Mouse (Mus musculus): ENCODE measurements around the gene Casd1. TPM values are rescaled to one million over a fixed set of nuclear protein-coding genes. Genes with fewer than 3 reads are reported as not detected.

The Casd1 gene
- polyA plus RNA-seq (2015; fragmentation: Nextera tagmentation; extraction: Ambion mirVana) = 39.3 and 43.3 TPM in 2 replicates

DNA sequence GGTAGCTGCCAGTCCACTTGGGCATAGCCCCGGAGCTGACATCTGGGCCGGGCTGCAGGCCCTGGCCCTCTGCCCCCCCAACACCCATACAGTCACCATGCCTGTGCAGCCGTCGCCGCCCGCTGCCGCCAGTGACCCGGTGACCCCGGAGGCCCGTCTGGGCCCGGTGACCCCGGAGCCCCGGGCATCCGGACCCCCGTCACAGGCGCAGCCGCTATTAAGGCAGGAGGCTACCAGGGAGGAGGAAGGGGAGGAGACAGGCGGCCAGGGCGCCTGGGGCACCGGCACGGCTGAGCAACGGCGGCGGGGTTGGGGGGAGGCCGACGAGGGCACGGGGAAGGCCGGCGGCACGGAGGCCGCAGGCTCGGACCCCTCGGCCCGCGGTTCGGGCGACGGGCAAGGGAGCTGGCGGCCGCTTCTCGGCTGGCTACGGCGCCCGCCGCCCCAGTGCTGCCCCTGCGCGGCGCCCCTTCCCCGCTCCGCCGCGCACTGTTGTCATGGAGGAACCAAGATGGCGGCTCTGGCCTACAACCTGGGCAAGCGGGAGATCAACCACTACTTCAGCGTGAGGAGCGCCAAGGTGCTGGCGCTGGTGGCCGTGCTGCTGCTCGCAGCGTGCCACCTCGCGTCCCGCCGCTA, at the start of gene Casd1:
Gene Casd1, plus strand, starts transcription at position 182 of the 639 bp plus-strand sequence.
- Histone ChIP-seq H3K36me3 (no peaks in the 10 kb centered on the region), H3K4me2 (peak within 1 kb of the TSS; percentile 92), H3K4me3 (replicated peaks) (peak within 1 kb of the TSS; percentile 73), H3K9me3 (replicated peaks) (no peaks in the 10 kb centered on the region), H3K27ac (replicated peaks) (peak within 1 kb of the TSS; percentile 96), H3K9ac (replicated peaks) (peak within 1 kb of the TSS; percentile 88), H3K4me1 (peaks cover 24% of the 10 kb centered on the region), H3K27me3 (replicated peaks) (no peaks in the 10 kb centered on the region)
- ATAC-seq (ENCODE audit: low FRiP score) = peak; percentile 94
- under 1% methylated on average over 56 of the region's 64 CpGs for WGBS

DNA sequence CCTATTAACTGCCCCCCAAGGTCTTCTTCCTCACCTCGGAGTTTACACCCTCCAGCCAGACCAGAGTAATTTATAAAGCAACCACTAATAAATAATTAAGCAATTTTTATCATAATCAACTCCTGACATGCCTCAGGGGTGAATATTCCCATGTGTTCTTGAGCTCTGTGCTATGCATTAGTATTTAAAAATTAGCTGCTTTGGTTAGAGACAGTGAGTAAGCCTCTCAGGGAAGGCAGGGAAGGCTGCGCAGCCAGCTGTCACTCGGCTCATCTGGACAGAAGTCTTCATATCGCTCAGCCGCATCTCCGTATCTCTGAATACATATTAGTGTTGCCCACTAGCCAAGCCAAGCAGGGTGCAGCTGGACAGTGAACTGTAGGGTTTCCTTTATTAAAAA, 45.3 kb upstream of the Casd1 start:
- no peak for ATAC-seq (ENCODE audit: low FRiP score)
- Histone ChIP-seq H3K9me3 (replicated peaks) (no peaks in the 10 kb centered on the region), H3K27ac (replicated peaks) (no peak overlapping the region), H3K4me2 (no peak overlapping the region), H3K4me3 (replicated peaks) (no peak overlapping the region), H3K9ac (replicated peaks) (no peak overlapping the region), H3K4me1 (peaks cover 7% of the 10 kb centered on the region; the same call in 1 of the 2 replicates), H3K27me3 (replicated peaks) (no peaks in the 10 kb centered on the region), H3K36me3 (no peaks in the 10 kb centered on the region)
- 34% methylated on average over 6 of the region's 6 CpGs for WGBS

DNA sequence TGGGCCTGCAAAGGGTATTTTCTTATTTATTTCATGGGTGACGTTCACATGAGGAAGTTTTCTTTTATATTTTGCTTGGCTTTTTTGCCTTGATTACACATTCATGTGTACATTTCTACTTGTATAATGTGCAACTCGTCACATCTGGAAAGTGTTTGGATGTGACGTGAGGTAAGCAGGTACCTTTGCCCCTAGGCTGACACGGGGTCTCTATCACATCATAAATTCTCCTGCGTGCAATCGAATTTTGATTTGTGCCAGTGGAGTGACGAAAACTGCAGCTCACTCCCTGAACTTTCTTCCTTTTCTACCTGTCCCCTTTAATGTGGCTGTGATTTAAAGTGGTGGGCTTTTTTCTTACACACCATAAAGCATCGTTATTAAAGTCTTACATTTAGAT, 43.6 kb upstream of the Casd1 start:
- no peak overlapping the region for H3K27ac ChIP-seq (replicated peaks)
- no peak overlapping the region for H3K4me3 ChIP-seq (replicated peaks)
- no peak overlapping the region for H3K9ac ChIP-seq (replicated peaks)
- no peaks in the 10 kb centered on the region for H3K27me3 ChIP-seq (replicated peaks)
- no peaks in the 10 kb centered on the region for H3K36me3 ChIP-seq
- 63% methylated on average over 8 of the region's 8 CpGs for WGBS
- no peak for ATAC-seq (ENCODE audit: low FRiP score)
- H3K4me2 ChIP-seq = no peak overlapping the region
- no peaks in the 10 kb centered on the region for H3K9me3 ChIP-seq (replicated peaks)
- peaks cover 4% of the 10 kb centered on the region; the same call in 1 of the 2 replicates for H3K4me1 ChIP-seq

DNA sequence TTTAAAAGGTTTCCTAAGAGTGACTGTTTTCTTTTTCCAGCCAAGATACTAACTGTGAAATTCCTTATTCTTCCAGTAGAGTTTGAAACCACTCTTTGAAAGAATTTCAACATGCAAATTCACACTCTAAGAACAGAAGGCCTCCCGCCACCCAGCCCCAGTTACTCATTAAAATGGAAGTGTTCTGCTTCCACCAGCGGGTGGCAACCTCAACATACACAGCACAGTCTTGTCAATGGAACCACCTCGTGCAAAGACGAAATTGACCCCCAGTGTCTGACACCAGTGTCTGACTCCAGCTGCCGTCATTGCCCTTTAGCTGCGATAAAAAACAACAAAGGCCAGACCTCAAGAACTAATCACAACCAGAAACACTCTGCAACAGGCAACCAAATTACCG, 43.0 kb upstream of the Casd1 start:
- H3K27ac ChIP-seq (replicated peaks) = no peak overlapping the region
- H3K9ac ChIP-seq (replicated peaks) = no peak overlapping the region
- no peak overlapping the region for H3K4me3 ChIP-seq (replicated peaks)
- H3K27me3 ChIP-seq (replicated peaks) = no peaks in the 10 kb centered on the region
- no peaks in the 10 kb centered on the region for H3K9me3 ChIP-seq (replicated peaks)
- peaks cover 4% of the 10 kb centered on the region; the same call in 1 of the 2 replicates for H3K4me1 ChIP-seq
- no peak for ATAC-seq (ENCODE audit: low FRiP score)
- H3K4me2 ChIP-seq = no peak overlapping the region
- 6% methylated on average over 7 of the region's 7 CpGs for WGBS
- no peaks in the 10 kb centered on the region for H3K36me3 ChIP-seq

DNA sequence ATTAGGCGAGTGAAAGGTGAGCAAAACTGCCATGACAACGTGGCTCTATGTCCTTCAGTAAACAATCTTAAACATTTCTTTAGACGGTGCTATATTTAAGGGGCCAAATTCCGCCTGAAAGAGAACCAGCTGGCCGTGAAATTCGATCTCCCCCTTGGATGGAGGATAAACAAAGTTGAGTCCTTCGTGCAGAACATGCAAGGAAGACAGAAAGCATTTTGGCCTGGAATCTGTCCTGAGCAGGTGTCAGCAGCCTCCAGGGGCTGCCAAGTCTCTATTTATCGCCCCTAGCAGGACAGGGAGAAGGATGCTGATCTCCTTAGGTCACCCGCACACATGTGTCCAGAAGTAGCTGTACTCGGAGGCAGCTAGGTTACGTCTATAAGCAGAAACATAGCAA, 39.5 kb upstream of the Casd1 start:
- ATAC-seq (ENCODE audit: low FRiP score) = no peak
- WGBS = 35% methylated on average over 11 of the region's 11 CpGs
- H3K9me3 ChIP-seq (replicated peaks) = no peaks in the 10 kb centered on the region
- H3K4me2 ChIP-seq = no peak overlapping the region
- no peaks in the 10 kb centered on the region for H3K36me3 ChIP-seq
- H3K4me3 ChIP-seq (replicated peaks) = no peak overlapping the region
- H3K9ac ChIP-seq (replicated peaks) = no peak overlapping the region
- H3K27me3 ChIP-seq (replicated peaks) = no peaks in the 10 kb centered on the region
- H3K27ac ChIP-seq (replicated peaks) = no peak overlapping the region
- H3K4me1 ChIP-seq = no peaks in the 10 kb centered on the region

DNA sequence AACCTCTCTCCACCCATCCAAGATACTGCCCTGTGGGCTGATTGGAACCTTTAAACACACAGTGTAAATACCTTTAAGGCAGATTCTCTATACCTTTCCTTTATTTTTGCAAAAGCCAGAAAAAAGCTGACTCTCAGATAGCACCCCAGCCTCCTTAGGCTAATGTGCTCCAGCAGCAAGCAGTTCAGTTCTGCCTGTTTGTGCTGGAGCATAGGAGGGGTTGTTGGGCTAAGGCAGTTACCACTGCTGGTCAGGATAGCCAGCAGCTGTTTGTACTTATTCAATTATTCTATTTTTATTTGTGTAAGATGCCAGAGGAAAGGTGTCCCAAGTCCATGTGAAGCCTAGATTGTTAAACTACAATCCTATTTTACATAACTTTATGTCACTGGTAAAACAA, 39.0 kb upstream of the Casd1 start:
- no peak for ATAC-seq (ENCODE audit: low FRiP score)
- no peak overlapping the region for H3K4me2 ChIP-seq
- H3K36me3 ChIP-seq = no peaks in the 10 kb centered on the region
- no peaks in the 10 kb centered on the region for H3K9me3 ChIP-seq (replicated peaks)
- no peak overlapping the region for H3K27ac ChIP-seq (replicated peaks)
- no peaks in the 10 kb centered on the region for H3K4me1 ChIP-seq
- H3K9ac ChIP-seq (replicated peaks) = no peak overlapping the region
- no peak overlapping the region for H3K4me3 ChIP-seq (replicated peaks)
- no peaks in the 10 kb centered on the region for H3K27me3 ChIP-seq (replicated peaks)

DNA sequence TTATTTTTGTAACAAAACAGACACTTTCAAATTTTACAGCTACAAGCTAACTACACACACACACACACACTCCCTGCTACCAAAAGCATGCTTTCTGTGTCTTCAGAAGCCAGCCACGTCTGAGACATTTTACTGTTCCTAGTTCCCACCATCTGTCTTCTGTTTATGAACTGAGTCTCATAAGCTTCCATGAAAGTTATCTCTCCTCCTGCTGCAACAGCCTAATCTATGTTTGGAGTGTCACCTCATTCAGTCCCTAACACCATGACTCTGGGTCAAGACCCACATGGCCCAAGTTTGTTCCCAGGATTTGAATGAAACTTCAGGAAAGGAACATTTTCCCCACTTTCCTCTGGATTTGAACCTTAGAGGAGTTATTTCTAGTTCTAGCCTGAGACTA, 38.2 kb upstream of the Casd1 start:
- Histone ChIP-seq H3K27ac (replicated peaks) (no peak overlapping the region), H3K27me3 (replicated peaks) (no peaks in the 10 kb centered on the region), H3K9me3 (replicated peaks) (no peaks in the 10 kb centered on the region), H3K4me2 (no peak overlapping the region), H3K36me3 (no peaks in the 10 kb centered on the region), H3K9ac (replicated peaks) (no peak overlapping the region), H3K4me1 (no peaks in the 10 kb centered on the region), H3K4me3 (replicated peaks) (no peak overlapping the region)
- ATAC-seq (ENCODE audit: low FRiP score) = no peak
- 48% methylated on average over 1 of the region's 1 CpGs for WGBS

DNA sequence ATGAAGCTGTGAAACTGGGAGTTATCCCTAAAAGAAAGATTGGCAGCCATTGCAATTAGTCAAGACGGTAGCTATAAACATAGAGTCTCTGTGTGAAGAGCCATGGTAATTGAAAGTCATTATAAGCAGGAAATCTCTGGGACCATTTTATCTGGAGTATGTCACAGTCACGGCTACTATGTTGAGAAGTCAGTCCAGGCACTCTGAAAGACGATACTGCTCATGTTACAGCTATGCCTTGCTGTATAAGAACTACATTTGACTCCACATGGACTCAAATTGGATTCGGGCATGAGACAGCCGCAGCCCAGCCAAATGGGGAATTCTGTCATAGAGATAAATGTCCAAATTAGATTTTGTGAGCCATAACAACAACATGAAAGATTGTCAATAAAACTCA, 37.2 kb upstream of the Casd1 start:
- ATAC-seq (ENCODE audit: low FRiP score) = no peak
- Histone ChIP-seq H3K4me3 (replicated peaks) (no peak overlapping the region), H3K9me3 (replicated peaks) (no peaks in the 10 kb centered on the region), H3K4me1 (no peaks in the 10 kb centered on the region), H3K27me3 (replicated peaks) (no peaks in the 10 kb centered on the region), H3K4me2 (no peak overlapping the region), H3K36me3 (no peaks in the 10 kb centered on the region), H3K27ac (replicated peaks) (no peak overlapping the region), H3K9ac (replicated peaks) (no peak overlapping the region)
- 81% methylated on average over 5 of the region's 5 CpGs for WGBS

DNA sequence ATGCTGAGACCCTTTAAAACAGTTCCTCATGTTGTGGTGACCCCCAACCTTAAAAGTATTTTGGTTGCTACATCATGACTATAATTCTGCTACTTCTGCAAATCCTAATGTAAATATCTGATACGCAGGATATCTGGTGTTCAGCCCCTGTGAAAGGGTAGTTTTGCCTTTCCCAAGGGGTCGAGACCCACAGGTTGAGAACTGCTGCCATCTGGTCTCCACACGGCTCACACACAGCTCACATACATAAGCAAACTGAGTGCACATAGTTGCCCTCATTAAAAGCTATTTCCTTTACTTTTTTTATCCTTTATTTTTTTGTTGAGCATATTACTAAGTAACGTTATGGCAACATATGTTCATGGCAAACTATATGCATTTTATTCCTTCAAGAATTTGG, 30.2 kb upstream of the Casd1 start:
- Histone ChIP-seq H3K36me3 (no peaks in the 10 kb centered on the region), H3K9ac (replicated peaks) (no peak overlapping the region), H3K9me3 (replicated peaks) (no peaks in the 10 kb centered on the region), H3K27ac (replicated peaks) (no peak overlapping the region), H3K4me2 (no peak overlapping the region), H3K4me3 (replicated peaks) (no peak overlapping the region), H3K27me3 (replicated peaks) (no peaks in the 10 kb centered on the region), H3K4me1 (no peaks in the 10 kb centered on the region)
- no peak for ATAC-seq (ENCODE audit: low FRiP score)
- WGBS = 76% methylated on average over 4 of the region's 4 CpGs

DNA sequence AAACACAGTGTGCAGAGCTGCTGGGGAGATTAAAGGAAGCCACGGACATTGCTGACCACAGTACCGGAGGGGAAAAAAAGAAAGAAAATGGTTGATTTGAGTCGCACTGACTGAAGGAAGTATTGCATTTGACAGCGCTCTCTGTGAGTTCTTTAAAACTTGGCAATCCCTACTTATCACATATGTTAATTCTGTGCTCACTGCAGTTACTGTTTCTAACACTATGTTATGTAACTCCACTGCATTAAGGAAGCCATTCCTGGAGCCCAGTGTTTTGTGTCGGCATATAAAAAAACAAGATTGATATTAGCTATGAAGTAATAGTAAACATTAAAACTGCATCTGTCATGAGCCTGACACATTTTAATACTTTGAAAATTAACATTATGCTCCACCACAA, 22.9 kb upstream of the Casd1 start:
- WGBS = 64% methylated on average over 5 of the region's 5 CpGs
- ATAC-seq (ENCODE audit: low FRiP score) = no peak

DNA sequence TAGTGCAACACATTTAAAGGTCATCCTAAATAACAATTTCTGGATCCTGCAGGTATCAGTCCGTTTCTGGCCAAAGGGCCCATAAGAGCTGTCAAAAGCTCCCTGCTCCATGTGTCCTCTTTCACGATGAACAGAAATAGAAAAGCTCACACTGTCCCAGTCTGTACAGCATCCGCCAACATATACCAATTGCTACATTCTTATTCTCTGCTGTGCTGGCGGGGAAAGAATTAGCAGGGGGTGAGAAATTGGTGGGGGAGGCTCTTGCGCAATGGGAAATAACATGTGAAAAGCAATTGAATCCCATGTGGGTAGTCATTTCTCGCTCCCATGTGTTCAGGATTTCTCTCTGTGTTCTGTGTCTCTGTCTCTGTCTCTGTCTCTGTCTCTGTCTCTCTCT, 22.3 kb upstream of the Casd1 start:
- Histone ChIP-seq H3K4me2 (no peak overlapping the region), H3K27me3 (replicated peaks) (no peaks in the 10 kb centered on the region), H3K4me1 (no peaks in the 10 kb centered on the region), H3K36me3 (no peaks in the 10 kb centered on the region), H3K4me3 (replicated peaks) (no peak overlapping the region), H3K9ac (replicated peaks) (no peak overlapping the region), H3K27ac (replicated peaks) (no peak overlapping the region), H3K9me3 (replicated peaks) (no peaks in the 10 kb centered on the region)
- WGBS = 77% methylated on average over 6 of the region's 6 CpGs
- no peak for ATAC-seq (ENCODE audit: low FRiP score)

More for the DNA sequence above, 22.9 kb upstream of the Casd1 start:
- no peak overlapping the region for H3K4me3 ChIP-seq (replicated peaks)
- no peak overlapping the region for H3K27ac ChIP-seq (replicated peaks)
- H3K9ac ChIP-seq (replicated peaks) = no peak overlapping the region
- H3K9me3 ChIP-seq (replicated peaks) = no peaks in the 10 kb centered on the region
- no peaks in the 10 kb centered on the region for H3K27me3 ChIP-seq (replicated peaks)
- no peaks in the 10 kb centered on the region for H3K36me3 ChIP-seq
- no peak overlapping the region for H3K4me2 ChIP-seq
- no peaks in the 10 kb centered on the region for H3K4me1 ChIP-seq

DNA sequence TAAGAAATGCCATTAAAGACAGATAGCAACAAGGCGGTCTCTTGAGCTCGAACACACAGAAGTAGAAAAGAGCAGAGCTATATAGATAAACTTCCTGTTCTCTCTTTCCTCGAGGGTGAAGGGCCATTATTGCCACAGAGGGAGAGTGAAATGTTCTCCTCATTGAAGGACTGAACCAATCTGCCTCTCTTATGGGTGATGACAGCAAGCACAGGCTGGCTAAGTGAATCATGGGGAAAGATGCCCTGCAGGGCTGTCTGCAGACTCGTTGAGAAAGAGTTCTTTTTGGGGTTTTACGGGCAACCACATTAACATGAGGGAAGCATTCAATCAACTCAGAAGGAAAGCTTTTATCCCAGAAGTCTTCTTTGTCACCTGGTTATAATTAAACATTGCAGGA, 21.0 kb upstream of the Casd1 start:
- 52% methylated on average over 5 of the region's 5 CpGs for WGBS
- ATAC-seq (ENCODE audit: low FRiP score) = no peak

More for the DNA sequence above, 21.0 kb upstream of the Casd1 start:
- Histone ChIP-seq H3K4me2 (no peak overlapping the region), H3K27me3 (replicated peaks) (no peaks in the 10 kb centered on the region), H3K36me3 (no peaks in the 10 kb centered on the region), H3K27ac (replicated peaks) (no peak overlapping the region), H3K4me3 (replicated peaks) (no peak overlapping the region), H3K9me3 (replicated peaks) (no peaks in the 10 kb centered on the region), H3K9ac (replicated peaks) (no peak overlapping the region), H3K4me1 (no peaks in the 10 kb centered on the region)
